In the genomic region with DNA sequence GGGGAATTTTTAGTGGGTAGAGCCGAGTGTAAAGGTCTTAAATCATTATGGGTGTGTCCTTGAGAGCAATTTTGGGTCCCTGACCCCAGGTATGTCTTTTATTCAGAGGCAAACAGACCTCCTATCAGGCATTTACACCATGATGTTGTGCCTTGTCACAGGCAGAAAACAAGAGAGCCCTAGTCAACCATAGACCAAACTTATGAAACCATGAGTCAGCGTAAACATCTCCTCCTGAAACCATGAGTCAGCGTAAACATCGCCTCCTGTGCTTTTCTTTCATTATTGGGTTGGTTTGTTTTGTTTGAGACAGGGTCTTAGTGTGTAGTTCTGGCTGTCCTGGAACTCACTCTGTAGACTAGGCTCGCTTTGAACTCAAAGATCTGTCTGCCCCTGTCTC, we compare ENCODE assay signal across 11 mouse cellular contexts. TPM values are rescaled to one million over a fixed set of nuclear protein-coding genes. Genes with fewer than 3 reads are reported as not detected.
"Had no signal": no experiment of that assay in that cellular context is flagged by ENCODE, and none has a peak within 500 bp of the region (broad histone marks: within the 10 kb centered on the region; RNA-seq: fewer than 3 reads in every experiment).

No protein-coding gene starts in this region.

- ATAC-seq: midbrain, embryonic 13.5 days had no signal

- DNase-seq: kidney, adult 2 months; kidney, postnatal 25 days; lung, adult 18-20 months; right cerebral cortex, adult 18-20 months; right cerebral cortex, postnatal 25 days; thymus, postnatal 4 days had no signal

- H3K27ac ChIP-seq: left cerebral cortex, adult 2 months; limb, embryonic 10.5 days; midbrain, embryonic 13.5 days; stomach, postnatal 0 days had no signal

- H3K4me2 ChIP-seq: midbrain, embryonic 13.5 days had no signal

- H3K9me3 ChIP-seq: limb, embryonic 10.5 days; midbrain, embryonic 13.5 days had no signal

- H3K4me3 ChIP-seq: left cerebral cortex, adult 2 months; limb, embryonic 10.5 days; midbrain, embryonic 13.5 days had no signal

- H3K36me3 ChIP-seq: limb, embryonic 10.5 days; midbrain, embryonic 13.5 days had no signal

- H3K9ac ChIP-seq: midbrain, embryonic 13.5 days had no signal

RNA-seq across cellular contexts. Expression of gene Aspg, which starts 3.3 kb away (rescaled TPM):
- total RNA-seq: megakaryocyte-erythroid progenitor cell, adult 5-6 weeks had no signal

RNA-seq across cellular contexts. Expression of gene Kif26a, which starts 42.8 kb away (rescaled TPM):
- total RNA-seq: megakaryocyte-erythroid progenitor cell, adult 5-6 weeks had no signal
